In genomic region chr9:96449514-96449913, GRCm38 (mm10) we compare ENCODE assay signal across 28 mouse cellular contexts. TPM values are rescaled to one million over a fixed set of nuclear protein-coding genes. Genes with fewer than 3 reads are reported as not detected.
DNase-seq lines count a peak whose midpoint lies in the region; ATAC-seq and TF ChIP-seq lines count a peak whose summit lies in the region.
"Had no signal": no experiment of that assay in that cellular context is flagged by ENCODE, and none has a peak within 500 bp of the region (broad histone marks: within the 10 kb centered on the region; RNA-seq: fewer than 3 reads in every experiment).

No protein-coding gene starts in this region.

- no peak for TF ChIP-seq POLR2A in myocyte (IDR thresholded peaks at IDR 0.05; ENCODE audit: insufficient read length, low read depth)

- H3K27me3 ChIP-seq in myocyte (ENCODE audit: control insufficient read depth, insufficient read depth, insufficient read length), result no peaks in the 10 kb centered on the region
- H3K27me3 ChIP-seq: embryonic facial prominence, embryonic 13.5 days; forebrain, embryonic 15.5 days; heart, embryonic 13.5 days; hindbrain, embryonic 12.5 days; hindbrain, embryonic 15.5 days had no signal

- H3K79me2 ChIP-seq in myocyte (ENCODE audit: control insufficient read depth, insufficient read depth), result no peaks in the 10 kb centered on the region

- ATAC-seq in CD4-positive, CD25-positive, alpha-beta regulatory T cell, adult 4 months, result peak; percentile 74
- peak; percentile 32 for ATAC-seq in activated CD4-positive, CD25-positive, alpha-beta regulatory T cell, adult 4 months
- ATAC-seq: forebrain, embryonic 15.5 days; intestine, embryonic 16.5 days had no signal

- peak overlapping the region; percentile 49 for H3K4me2 ChIP-seq in myocyte (ENCODE audit: low read depth)
- H3K4me2 ChIP-seq: embryonic facial prominence, embryonic 13.5 days; forebrain, embryonic 12.5 days; forebrain, embryonic 15.5 days; heart, embryonic 13.5 days; hindbrain, embryonic 12.5 days; hindbrain, embryonic 15.5 days had no signal

- intact Hi-C loops in heart, postnatal 36 days (cut with DNase I), result no loop called here

- no peak overlapping the region for H3ac ChIP-seq in myocyte (ENCODE audit: control insufficient read depth, insufficient read length)

- H3K4me3 ChIP-seq in myocyte, result no peak overlapping the region
- H3K4me3 ChIP-seq: embryonic facial prominence, embryonic 10.5 days; embryonic facial prominence, embryonic 13.5 days; erythroblast, embryonic 14.5 days; forebrain, embryonic 12.5 days; forebrain, embryonic 15.5 days; heart, adult 2 months; heart, embryonic 10.5 days; heart, embryonic 13.5 days; hindbrain, embryonic 12.5 days; hindbrain, embryonic 15.5 days had no signal

- DNase-seq in 416B (ENCODE audit: low read depth), result peak; percentile 9
- DNase-seq in heart, postnatal 36 days, result no peak
- no peak for DNase-seq in adrenal gland, adult (ENCODE audit: inconsistent age in 2 of 2, low spot score in 1 of 2)
- DNase-seq in thymus, postnatal 25 days, result no peak
- DNase-seq: adrenal gland, adult 2 months; adrenal gland, postnatal 14 days; cerebellum, adult 11 months; cerebellum, adult 2 months; cerebellum, adult 9-11 months; cerebellum, postnatal 36 days; embryo, embryonic 11 days; gastrocnemius, postnatal 10 days; gastrocnemius, postnatal 36 days; heart, adult 2 months; heart, postnatal 14 days had no signal

- no peaks in the 10 kb centered on the region for H3K36me3 ChIP-seq in myocyte (ENCODE audit: control insufficient read depth, insufficient read depth)
- H3K36me3 ChIP-seq: embryonic facial prominence, embryonic 10.5 days; embryonic facial prominence, embryonic 13.5 days; forebrain, embryonic 12.5 days; forebrain, embryonic 15.5 days; heart, embryonic 10.5 days; heart, embryonic 13.5 days; hindbrain, embryonic 12.5 days; hindbrain, embryonic 15.5 days had no signal

TF ChIP-seq in myocyte, 11 proteins besides CTCF, POLR2A, EP300 and RAD21:
- TF ChIP-seq TCF12 (IDR thresholded peaks at IDR 0.05; ENCODE audit: insufficient read depth, poor library complexity, severe bottlenecking), result no peak
- no peak for TF ChIP-seq REST (IDR thresholded peaks at IDR 0.05; ENCODE audit: insufficient read depth, insufficient read length)
- no peak for TF ChIP-seq MAX (IDR thresholded peaks at IDR 0.05; ENCODE audit: low read depth)
- TF ChIP-seq POLR2AphosphoS2 (IDR thresholded peaks at IDR 0.05; ENCODE audit: insufficient read length, low read depth), result no peak
- no peak for TF ChIP-seq MYOD1 (IDR thresholded peaks at IDR 0.05; ENCODE audit: control insufficient read depth in 1 of 3, insufficient read length in 2 of 3, low read depth in 2 of 3)
- TF ChIP-seq E2F4 (IDR thresholded peaks at IDR 0.05; ENCODE audit: insufficient read depth), result no peak
- TF ChIP-seq SRF (IDR thresholded peaks at IDR 0.05; ENCODE audit: control insufficient read depth, insufficient read length, low read depth), result no peak
- TF ChIP-seq MYOG (IDR thresholded peaks at IDR 0.05; ENCODE audit: control insufficient read depth in 1 of 3, insufficient read depth in 1 of 3, insufficient read length in 2 of 3, low read depth in 2 of 3), result no peak
- no peak for TF ChIP-seq TCF3 (IDR thresholded peaks at IDR 0.05; ENCODE audit: insufficient read length, low read depth)
- TF ChIP-seq USF1 (IDR thresholded peaks at IDR 0.05; ENCODE audit: low read depth), result no peak
- TF ChIP-seq CEBPB (IDR thresholded peaks at IDR 0.05; ENCODE audit: insufficient read depth, poor library complexity, severe bottlenecking), result no peak
TF ChIP-seq in myocyte: peak in this region for 0.

RNA-seq across cellular contexts. Expression of gene Rnf7, which starts 29.0 kb away (rescaled TPM):
- 100 to 1,000 TPM in 1 of 2 experiments, 10 to 100 TPM in 1; 99.6 to 100 TPM for polyA plus RNA-seq in CD4-positive, CD25-positive, alpha-beta regulatory T cell, adult 4 months (2017; shearing (Covaris generic))
- polyA plus RNA-seq in activated CD4-positive, CD25-positive, alpha-beta regulatory T cell, adult 4 months (2017; shearing (Covaris generic)), result 100 to 1,000 TPM; 116 to 130 TPM
- polyA plus RNA-seq in myocyte (2012; fragmentation: generic; extraction: Trizol), result 221 TPM
- total RNA-seq in heart, postnatal 36 days (2021), result 10 to 100 TPM; 71.1 to 74.7 TPM
